Mouse (Mus musculus) embryonic fibroblast, embryonic 13.5 days (primary cell): ENCODE data around the gene Slc47a2. TPM values are rescaled to one million over a fixed set of nuclear protein-coding genes. Genes with fewer than 3 reads are reported as not detected.

Experiments
- H3K27ac ChIP-seq: 2 replicates; pipeline ENCODE4 v1.5.1; 2012; ENCODE audit warnings: low read length, control low read depth, inconsistent platforms; ENCODE audit not compliant: insufficient read depth
- H3K4me1 ChIP-seq: 2 replicates; pipeline ENCODE4 v1.6.1; 2011; ENCODE audit warnings: low read length; ENCODE audit not compliant: control insufficient read depth, insufficient read depth
- H3K4me3 ChIP-seq: 2 replicates; pipeline ENCODE4 v1.5.1; 2011; ENCODE audit warnings: mild to moderate bottlenecking, control low read depth, low read length; ENCODE audit not compliant: insufficient read depth
- CTCF ChIP-seq: IDR thresholded peaks from 2 replicates; pipeline ENCODE4 v1.5.1; 2011; ENCODE audit warnings: mild to moderate bottlenecking, control low read depth, low read length, moderate library complexity, borderline replicate concordance; ENCODE audit not compliant: insufficient read depth
- POLR2A ChIP-seq: IDR thresholded peaks from 2 replicates; pipeline ENCODE4 v1.6.1; 2011; ENCODE audit warnings: low read depth, mild to moderate bottlenecking, control low read depth, low read length, moderate library complexity
- polyA plus RNA-seq: library from polyadenylated mRNA; stranded (reverse); fragments of >200 nt; gene quantifications from 2 replicates; pipeline ENCODE4 v1.2.4, GENCODE M21; 2011; ENCODE audit warnings: low read depth; ENCODE audit not compliant: missing spikeins, insufficient read length

Slc47a2 gene
- polyA plus RNA-seq, 1 experiment: not detected

- Histone ChIP-seq H3K4me3 (no peak overlapping the region), H3K27ac (no peak overlapping the region), H3K4me1 (peaks cover 4% of the 10 kb centered on the region)
- no peak for TF ChIP-seq POLR2A
- no peak for TF ChIP-seq CTCF
These were observed 72.3 kb downstream of the Slc47a2 start for GRCm38 (mm10) chr11:61270406-61270805.

- no peak overlapping the region for H3K4me3 ChIP-seq
- peaks cover 2% of the 10 kb centered on the region; the same call in 1 of the 2 replicates for H3K4me1 ChIP-seq
- TF ChIP-seq POLR2A (no peak), CTCF (no peak)
- no peak overlapping the region for H3K27ac ChIP-seq
These were observed 73.9 kb downstream of the Slc47a2 start for GRCm38 (mm10) chr11:61268626-61269349.

GRCm38 (mm10) chr11:61266551-61267533 is 75.8 kb downstream of the Slc47a2 start, which contains the start of gene Aldh3a2:
Aldh3a2 (minus strand) TSS chr11:61267464.
- Histone ChIP-seq H3K4me1 (peaks cover 2% of the 10 kb centered on the region; the same call in 1 of the 2 replicates), H3K27ac (peak within 1 kb of the TSS; percentile 71), H3K4me3 (peak within 1 kb of the TSS; percentile 61)
- no peak for TF ChIP-seq CTCF
- peak; percentile 98 for TF ChIP-seq POLR2A

GRCm38 (mm10) chr11:61263841-61264240 is 78.8 kb downstream of the Slc47a2 start:
- Histone ChIP-seq H3K4me1 (peaks cover 2% of the 10 kb centered on the region; the same call in 1 of the 2 replicates), H3K4me3 (no peak overlapping the region), H3K27ac (no peak overlapping the region)
- no peak for TF ChIP-seq CTCF
- TF ChIP-seq POLR2A: no peak

- H3K4me1 ChIP-seq: peaks cover 2% of the 10 kb centered on the region; the same call in 1 of the 2 replicates
- H3K27ac ChIP-seq: no peak overlapping the region
- no peak overlapping the region for H3K4me3 ChIP-seq
- TF ChIP-seq POLR2A: no peak
- TF ChIP-seq CTCF: no peak
These were observed 80.1 kb downstream of the Slc47a2 start for GRCm38 (mm10) chr11:61262516-61262915.

- no peak overlapping the region for H3K4me3 ChIP-seq
- H3K4me1 ChIP-seq: no peaks in the 10 kb centered on the region
- no peak overlapping the region for H3K27ac ChIP-seq
- TF ChIP-seq POLR2A: no peak
- no peak for TF ChIP-seq CTCF
These were observed 83.6 kb downstream of the Slc47a2 start for GRCm38 (mm10) chr11:61259106-61259505.

- TF ChIP-seq CTCF: no peak
- TF ChIP-seq POLR2A: no peak
- no peak overlapping the region for H3K4me3 ChIP-seq
- no peak overlapping the region for H3K27ac ChIP-seq
- H3K4me1 ChIP-seq: no peaks in the 10 kb centered on the region
These were observed 89.9 kb downstream of the Slc47a2 start for GRCm38 (mm10) chr11:61252807-61253206.

GRCm38 (mm10) chr11:61251741-61252140 is 90.9 kb downstream of the Slc47a2 start:
- H3K4me1 ChIP-seq: no peaks in the 10 kb centered on the region
- H3K4me3 ChIP-seq: no peak overlapping the region
- no peak overlapping the region for H3K27ac ChIP-seq
- TF ChIP-seq CTCF (no peak), POLR2A (no peak)

Other genes starting within 250 kb of the Slc47a2 start
- gene Tnfrsf13b, start 216.1 kb downstream of the Slc47a2 start, polyA plus RNA-seq: not detected in 2 replicates
- gene Usp22, start 167.8 kb downstream of the Slc47a2 start, polyA plus RNA-seq: 99.6 and 117 TPM in 2 replicates
- gene Aldh3a1, start 135.3 kb downstream of the Slc47a2 start, polyA plus RNA-seq: 0.50 and 1.1 TPM in 2 replicates
- 42.5 and 50.3 TPM in 2 replicates for gene Aldh3a2, start 75.4 kb downstream of the Slc47a2 start, polyA plus RNA-seq
- gene Slc47a1, start 35.5 kb upstream of the Slc47a2 start, polyA plus RNA-seq: not detected in 2 replicates
- gene Rnf112, start 111.3 kb upstream of the Slc47a2 start, polyA plus RNA-seq: 0.70 TPM in 1 of 2 replicates, not detected in the other
- 140 and 530 TPM in 2 replicates for gene Mfap4, start 142.6 kb upstream of the Slc47a2 start, polyA plus RNA-seq
- gene Mapk7, start 151.5 kb upstream of the Slc47a2 start, polyA plus RNA-seq: 28.3 and 35.6 TPM in 2 replicates
- 18.4 and 23.8 TPM in 2 replicates for gene B9d1, start 162.3 kb upstream of the Slc47a2 start, polyA plus RNA-seq
- 34.8 and 35.6 TPM in 2 replicates for gene Epn2, start 236.8 kb upstream of the Slc47a2 start, polyA plus RNA-seq